Mouse (Mus musculus) retina, postnatal 7 days (tissue): ENCODE data around the gene Satb1.
A peak's percentile ranks its signal among the peaks of the same experiment; 100 is the strongest.

Experiments used
- DNase-seq: peaks from one replicate; pipeline ENCODE4 v3.0.0-alpha.2; 2012; ENCODE audit warnings: low read depth, low spot score

Gene Satb1

DNA sequence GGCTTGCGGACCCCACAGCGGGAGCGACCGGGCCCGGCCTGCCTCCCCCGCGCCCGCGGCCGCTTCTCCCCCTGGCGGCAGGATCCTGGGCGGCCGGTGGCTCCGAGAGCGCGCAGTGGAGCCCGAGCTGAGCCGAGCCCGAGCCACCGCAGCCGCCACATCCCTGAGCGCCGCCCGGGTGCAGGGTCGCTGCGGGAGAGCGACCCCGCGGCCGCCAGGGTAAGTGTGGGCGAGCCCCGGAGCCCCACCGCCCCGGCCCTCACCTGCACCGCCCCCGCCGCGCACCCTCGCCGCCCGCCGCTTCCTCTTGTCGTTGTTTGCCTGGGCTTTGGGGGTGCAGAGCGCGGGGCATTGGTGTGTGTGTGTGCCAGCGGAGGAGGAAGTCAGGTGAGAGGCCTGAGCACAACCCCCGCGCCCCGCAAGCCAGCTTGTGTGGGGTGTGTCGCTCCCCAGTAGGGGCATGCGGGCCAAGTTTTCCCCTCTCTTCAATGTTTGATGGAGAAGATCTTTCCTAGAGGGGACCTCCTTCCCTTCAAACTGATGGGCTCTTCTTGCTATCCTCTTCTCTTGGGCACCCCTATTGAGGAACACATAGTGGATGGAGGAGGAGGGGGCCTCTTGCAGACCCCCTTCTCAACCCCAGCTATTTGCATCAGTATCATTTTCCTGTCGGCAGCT lies at the start of gene Satb1:
Gene Satb1, minus strand, starts transcription at position 391 of the 678 bp plus-strand sequence.
- DNase-seq, result peak; percentile 42

GRCm38 (mm10) chr17:51882566-51882965 lies 49.5 kb upstream of the Satb1 start:
- no peak for DNase-seq

DNA sequence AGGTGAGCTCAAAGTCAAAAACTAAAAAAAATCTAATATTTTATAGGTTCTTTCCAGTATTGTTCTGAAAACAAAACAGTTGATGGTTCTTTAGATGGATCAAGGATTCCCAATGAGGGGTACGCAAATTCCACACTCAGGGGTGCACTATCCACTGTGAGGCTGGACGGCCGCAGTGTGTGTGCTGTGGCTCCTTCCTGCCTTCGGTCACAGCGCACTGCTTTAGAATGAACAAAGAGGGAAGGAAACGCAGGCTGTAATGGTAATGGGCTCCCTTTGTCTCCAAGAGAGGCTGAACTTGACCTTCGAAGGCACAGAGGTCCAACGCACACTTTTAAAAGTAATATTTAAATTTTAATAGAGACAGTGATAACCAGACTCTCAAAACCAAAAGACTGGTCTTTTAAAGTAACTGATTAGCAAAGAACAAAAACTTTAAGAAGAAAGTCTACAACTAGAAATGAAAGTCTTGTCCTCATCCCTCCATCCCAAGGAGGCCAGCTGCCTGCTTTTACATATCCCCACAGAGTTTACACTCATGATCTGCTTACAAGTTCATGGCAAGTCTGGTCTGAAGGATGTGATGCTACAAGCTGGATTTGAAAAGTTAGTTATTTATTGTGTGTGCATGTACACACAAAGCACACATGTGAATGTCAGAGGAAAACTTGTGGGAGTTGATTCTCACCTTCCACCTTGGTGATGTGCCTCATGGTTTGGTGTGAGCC lies 48.0 kb upstream of the Satb1 start:
- no peak for DNase-seq

GRCm38 (mm10) chr17:51880221-51880620 lies 47.1 kb upstream of the Satb1 start:
- DNase-seq, result no peak

- no peak for DNase-seq
Observed at GRCm38 (mm10) chr17:51879736-51880135, 46.6 kb upstream of the Satb1 start.

GRCm38 (mm10) chr17:51879171-51879570 lies 46.1 kb upstream of the Satb1 start:
- DNase-seq, result no peak

DNA sequence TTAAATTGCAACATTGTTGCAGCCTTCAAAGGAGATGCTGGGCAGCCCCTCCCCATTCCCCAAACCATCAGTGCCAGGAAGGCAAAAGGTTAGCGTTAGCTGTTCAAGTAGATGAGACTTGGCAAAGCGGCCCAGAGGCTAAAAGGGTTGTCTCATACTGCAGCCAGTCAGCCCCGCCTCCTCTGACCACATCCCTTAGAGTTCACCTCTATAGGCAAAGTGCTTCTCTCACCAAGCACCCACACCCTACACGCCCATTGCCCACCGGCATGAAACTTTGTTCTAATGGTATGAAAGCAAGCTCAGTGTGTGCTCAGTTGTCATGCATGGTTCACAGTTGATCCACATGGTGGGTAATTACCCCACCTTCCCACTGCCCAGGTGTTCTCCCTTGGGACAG lies 43.4 kb upstream of the Satb1 start:
- DNase-seq, result no peak

DNA sequence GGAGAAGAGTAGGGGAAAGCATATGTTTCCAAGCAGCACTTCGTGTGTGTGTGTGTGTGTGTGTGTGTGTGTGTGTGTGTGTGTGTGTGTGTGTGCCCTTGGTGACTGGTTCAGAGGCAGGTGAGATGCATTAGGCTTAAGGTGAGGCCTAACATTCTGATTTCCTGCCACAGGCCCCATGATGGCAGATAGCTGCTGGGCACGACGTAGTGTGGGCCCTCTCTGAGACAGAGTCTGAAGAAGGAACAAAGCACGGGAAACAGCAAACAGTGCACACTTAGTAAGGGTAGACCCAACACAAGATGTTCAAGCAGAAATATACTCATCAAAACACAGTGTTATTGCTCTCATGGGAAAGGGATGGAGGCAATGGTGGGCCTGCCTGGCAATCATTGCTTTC lies 24.5 kb upstream of the Satb1 start:
- no peak for DNase-seq

DNA sequence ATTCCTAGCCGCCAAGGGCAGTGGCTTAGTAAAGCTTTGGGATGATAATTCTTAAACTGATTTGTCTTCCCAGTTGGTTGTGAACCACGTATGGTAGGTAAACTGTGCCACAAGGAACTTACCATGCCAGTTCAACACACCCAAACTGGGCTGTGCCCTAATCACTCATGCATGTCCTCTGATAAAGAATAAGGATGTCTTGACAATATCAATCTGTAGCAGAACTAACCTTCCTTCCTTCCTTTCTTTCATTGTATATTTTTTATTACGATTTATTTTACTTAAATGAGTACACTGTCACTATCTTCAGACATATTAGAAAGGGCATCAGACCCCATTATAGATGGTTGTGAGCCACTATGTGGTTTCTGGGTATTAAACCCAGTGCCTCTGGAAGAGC lies 23.2 kb upstream of the Satb1 start:
- DNase-seq, result no peak

GRCm38 (mm10) chr17:51855261-51855660 lies 22.2 kb upstream of the Satb1 start:
- DNase-seq, result no peak

DNA sequence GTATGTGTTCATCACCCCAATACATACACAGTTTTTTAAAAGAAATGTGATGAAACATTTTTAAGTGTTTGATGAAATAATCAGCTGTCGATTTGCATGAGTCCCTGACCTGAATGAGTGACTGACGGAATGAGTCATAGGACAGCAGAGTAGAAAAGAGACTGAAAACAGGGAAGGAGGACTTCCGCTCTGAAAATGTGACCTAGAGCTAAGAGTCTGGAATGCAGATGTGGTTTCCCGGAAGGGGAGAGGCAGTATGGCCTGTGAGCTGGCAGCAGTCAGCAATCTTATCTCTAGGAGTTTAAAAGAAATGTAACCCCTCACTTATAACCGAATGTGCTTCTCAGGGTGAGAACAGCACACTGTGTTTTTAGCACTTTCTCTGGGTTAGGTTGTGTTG lies 20.9 kb upstream of the Satb1 start:
- DNase-seq, result no peak

DNA sequence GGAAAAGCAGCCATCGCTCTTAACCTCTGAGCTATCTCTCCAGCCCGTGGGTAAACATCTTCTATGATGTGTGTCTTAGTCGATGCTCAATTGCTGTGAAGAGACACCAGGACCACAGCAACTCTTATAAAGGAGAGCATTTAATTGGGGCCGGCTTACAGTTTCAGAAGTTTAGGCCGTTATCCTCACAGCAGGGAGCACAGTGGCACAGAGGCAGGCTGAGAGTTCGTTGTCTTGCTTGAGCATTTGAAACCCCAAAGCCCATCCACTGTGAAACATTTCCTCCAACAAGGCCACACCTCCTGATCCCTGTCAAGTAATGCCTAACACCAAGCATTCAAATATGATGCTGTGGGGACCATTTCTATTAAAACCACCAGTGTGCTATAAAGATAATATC lies 7.5 kb upstream of the Satb1 start:
- DNase-seq, result no peak

DNA sequence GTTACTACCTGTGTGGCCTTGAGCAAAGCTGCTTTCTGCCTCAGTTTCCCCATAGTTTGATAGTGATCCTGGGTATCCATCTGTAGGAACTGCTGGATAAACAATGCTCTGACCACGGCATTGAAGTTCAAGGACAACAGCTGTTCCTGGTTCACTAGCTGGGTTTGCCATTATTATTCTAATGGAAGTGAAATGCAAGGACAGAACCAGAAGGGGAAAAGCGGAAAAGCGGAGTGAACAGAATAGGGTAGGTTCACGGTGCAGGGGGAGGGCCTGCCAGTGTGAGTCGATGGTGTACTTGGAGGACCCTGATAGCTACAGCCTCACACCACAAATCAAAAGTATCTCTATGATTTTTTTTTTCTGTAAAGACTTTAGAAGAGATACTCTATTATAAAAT lies 6.4 kb upstream of the Satb1 start:
- no peak for DNase-seq

DNA sequence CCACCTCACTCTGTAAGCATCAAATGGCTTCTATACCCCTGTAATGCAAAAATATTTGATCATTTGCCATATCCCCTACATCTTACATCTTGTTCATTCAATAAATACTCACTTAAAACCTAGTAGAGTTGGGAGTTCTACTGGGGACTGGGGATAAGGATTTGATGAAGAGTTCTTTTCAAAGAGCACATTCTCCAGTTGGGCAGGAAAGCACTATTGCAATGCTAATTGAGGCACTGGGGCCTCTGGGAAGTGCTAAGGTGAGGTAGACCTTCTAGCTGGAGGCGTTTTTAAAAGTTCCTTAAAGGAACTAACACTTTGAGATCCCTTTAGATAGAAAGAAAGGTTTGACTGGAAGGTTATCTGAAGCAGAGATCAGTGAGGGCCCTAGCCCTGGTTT lies 3.8 kb upstream of the Satb1 start:
- no peak for DNase-seq

DNA sequence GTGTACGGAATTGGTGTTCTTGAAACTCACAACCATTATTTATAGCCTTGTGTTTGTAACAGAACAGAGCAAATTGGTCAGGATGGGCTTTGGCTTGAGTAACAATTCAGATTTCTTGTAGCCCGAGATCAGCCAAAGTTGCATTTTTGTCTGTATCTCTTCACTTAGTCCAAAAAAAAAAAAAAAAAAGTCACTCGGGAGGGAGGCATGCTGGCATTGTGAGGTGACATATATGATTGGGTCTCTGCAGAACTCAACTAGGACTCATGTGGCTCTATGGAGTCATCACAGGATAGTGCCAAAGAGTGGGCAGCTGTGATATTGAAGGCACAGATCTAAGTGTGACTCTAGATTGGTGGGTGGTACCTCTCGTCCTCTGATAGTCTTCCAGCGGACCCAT lies 3.2 kb upstream of the Satb1 start:
- DNase-seq, result no peak

DNA sequence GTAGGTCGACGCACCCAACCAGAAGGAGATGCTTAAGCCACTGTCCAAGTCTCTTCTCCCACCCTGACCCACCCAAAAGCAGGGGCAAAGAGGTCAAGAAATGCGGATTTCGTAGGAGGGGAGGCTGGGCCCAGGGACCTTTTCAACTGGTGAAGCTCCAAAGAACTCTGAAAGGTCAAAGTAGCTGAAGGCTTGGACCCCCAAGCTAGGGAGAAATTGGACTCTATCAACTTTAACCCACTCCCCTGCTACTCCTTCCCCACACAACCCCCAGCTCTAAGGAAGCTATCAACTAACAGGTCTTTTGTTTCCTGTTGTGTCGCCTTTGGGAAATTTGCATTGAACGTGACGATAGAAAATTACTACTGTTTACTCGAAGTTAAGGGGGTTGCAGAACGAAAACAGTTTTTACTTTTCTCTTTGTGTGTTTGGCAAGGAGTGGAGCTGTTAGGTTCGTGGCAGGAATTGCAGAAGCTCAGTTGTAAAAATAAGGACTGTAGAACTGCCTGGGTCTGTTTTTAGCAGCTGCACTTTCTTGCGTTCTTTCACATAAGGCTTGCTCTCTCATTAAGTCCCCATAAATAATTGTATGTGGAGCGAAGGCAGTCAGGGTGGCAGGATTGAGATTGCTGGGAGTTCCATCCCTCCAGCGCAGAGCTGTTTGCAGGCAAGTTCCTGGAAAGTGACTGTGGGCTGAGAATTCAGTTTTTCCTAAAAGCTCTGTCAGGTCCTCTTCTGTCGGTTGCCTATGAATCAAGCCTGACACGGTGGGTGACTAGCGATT lies 680 bp upstream of the Satb1 start:
- DNase-seq, result no peak

DNA sequence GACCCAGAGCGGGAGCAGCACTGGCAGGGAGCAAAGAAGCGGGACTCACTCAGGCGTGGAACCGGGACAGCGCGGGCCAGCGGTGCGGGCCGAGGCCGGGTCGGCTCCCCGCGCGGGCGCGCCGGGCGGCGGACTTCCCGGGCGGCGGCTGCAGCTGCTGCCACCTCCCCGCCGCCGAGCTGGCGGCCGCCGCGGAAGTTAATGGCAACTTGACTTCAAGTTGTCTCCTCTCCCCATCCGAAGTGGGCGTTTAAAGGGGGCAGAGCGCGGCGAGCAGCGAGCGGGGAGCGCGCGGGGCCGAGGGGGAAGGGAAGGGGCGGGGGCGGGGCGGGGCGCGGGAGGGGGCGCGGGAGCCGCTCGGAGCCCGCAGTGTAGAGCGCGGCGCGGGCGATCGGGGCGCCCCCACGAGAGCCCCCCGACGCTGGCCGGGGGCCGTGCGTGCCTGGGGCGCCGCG lies 642 bp downstream of the Satb1 start:
- DNase-seq, result peak; percentile 11

DNA sequence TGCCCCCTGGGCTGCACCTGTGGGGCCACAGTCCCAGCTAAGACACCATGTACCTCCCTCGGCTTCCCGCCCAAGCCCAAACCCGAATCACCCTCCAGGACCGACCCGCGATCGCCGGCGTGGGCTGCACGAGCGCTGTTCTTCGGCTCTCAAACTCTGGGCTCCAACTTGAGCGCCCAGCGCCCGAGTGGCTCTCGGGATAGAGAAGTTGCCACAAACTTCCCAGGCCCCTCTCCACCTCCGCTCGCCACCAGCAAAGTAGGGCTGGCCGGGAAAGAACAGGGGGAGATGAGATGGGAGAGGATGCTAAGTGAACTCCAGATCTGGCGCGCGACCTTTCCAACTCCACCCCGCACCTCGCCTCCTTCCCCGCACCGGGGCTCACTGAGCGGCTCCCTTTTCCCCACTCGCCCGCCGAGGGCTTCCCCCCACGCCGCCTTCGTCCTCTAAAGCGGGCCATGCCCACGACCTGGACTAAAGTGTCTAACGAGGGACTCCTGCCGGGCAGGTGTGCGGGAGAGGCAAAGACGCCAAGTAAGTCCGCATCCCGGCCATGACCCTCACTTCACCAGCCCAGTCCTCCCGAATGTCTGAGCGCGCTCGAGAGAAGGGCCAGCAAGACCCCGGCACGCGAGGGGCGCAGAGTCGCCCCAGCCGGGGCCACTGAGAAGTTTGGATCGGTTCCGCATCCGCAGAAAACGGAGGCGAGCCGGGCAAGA lies 1.2 kb downstream of the Satb1 start:
- DNase-seq, result no peak

DNA sequence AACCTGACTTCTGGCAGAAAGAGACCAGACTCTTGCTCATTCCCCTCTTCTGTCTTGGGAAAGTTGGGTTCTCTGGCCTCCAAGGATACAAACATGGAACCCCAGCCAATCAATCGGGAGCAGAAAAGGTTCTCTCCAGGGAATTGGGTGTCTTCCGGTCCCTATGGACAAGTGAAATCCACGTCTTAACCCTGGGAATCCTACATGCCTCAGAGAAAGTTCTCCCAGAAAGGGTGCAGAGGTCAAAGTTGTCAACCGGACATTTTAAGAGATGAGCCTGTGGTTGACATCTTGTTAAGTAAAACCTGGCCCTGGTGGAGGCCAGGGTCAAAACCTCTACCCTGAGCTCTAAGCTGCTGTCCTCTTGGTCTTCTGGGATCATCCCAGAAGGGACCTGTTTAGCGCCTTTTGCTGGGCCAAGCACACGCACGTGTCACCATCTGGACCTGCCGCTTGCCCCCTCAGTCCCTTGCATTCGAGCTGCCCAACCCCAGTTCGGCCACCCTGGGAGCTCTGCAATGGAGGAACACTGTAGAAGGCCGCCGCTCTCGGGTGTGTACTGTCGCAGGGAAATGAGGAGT lies 1.9 kb downstream of the Satb1 start:
- no peak for DNase-seq

DNA sequence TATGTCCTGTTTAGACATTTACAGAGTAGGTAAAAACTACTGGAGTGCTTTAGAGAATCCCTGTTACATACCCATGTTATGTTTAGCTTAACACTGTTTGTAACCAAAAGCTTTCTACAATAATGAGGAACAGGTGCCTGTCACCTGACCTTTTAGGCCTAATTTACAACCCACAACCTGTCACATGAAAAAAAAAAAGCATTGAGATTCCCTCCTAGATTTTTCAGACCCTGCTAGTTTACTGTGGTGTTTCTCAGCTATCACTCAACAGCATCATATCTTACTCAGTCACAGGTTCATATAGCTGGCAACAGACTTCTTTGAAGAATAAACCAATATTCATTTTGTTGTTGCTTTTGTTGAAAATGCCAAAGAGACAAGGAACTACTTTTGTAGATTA lies 3.7 kb downstream of the Satb1 start:
- no peak for DNase-seq

DNA sequence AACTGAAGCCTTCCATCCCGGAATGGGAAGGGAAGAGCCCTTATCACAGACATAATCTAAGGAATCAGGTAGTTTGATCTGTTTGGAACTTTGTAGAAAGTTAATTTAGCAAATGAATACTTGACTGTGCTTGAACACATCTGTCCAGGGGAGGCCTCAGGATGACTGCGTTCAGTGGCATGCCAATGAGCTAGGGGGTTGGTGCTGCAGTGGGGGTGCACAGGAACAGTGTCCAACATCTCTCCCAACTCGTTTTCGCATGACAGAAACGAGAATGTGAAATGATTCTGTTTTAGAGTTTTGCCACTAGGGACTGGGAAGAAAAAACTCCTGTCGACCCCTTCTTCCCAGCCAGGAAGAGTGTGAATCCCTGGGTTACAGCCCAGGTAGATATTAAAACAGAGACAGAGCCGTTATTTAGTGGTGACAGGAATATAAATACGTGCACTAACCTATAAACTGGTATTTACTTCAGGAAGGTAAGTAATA lies 5.1 kb downstream of the Satb1 start:
- DNase-seq, result no peak
